Mouse (Mus musculus): ENCODE measurements around the gene Msmp. TPM values are rescaled to one million over a fixed set of nuclear protein-coding genes. Genes with fewer than 3 reads are reported as not detected.

Gene Msmp
- polyA plus RNA-seq, 1 experiment from 2014 or later = 1.5 TPM

- Histone ChIP-seq H3K36me3 (peaks cover 14% of the 10 kb centered on the region), H3K27me3 (no peaks in the 10 kb centered on the region), H3K4me3 (no peak overlapping the region), H3K4me2 (no peak overlapping the region), H3K9ac (no peak overlapping the region), H3K9me3 (no peaks in the 10 kb centered on the region), H3K27ac (no peak overlapping the region), H3K4me1 (no peaks in the 10 kb centered on the region)
- 41% methylated on average over 7 of the region's 7 CpGs for WGBS
- no peak for ATAC-seq (ENCODE audit: borderline replicate concordance, extremely low read depth, low FRiP score, low TSS enrichment)
These were observed 3.4 kb upstream of the Msmp start for GRCm38 (mm10) chr4:43587681-43588080.

GRCm38 (mm10) chr4:43586411-43586810 lies 2.1 kb upstream of the Msmp start:
- ATAC-seq (ENCODE audit: borderline replicate concordance, extremely low read depth, low FRiP score, low TSS enrichment) = no peak
- Histone ChIP-seq H3K4me2 (no peak overlapping the region), H3K27me3 (no peaks in the 10 kb centered on the region), H3K4me3 (no peak overlapping the region), H3K9ac (no peak overlapping the region), H3K36me3 (peaks cover 26% of the 10 kb centered on the region), H3K9me3 (no peaks in the 10 kb centered on the region), H3K27ac (no peak overlapping the region), H3K4me1 (no peaks in the 10 kb centered on the region)
- WGBS = 71% methylated on average over 8 of the region's 8 CpGs

- no peak overlapping the region for H3K9ac ChIP-seq
- no peak overlapping the region for H3K4me3 ChIP-seq
- no peaks in the 10 kb centered on the region for H3K4me1 ChIP-seq
- H3K27ac ChIP-seq = no peak overlapping the region
- WGBS = 28% methylated on average over 10 of the region's 10 CpGs
- no peak overlapping the region for H3K4me2 ChIP-seq
- no peaks in the 10 kb centered on the region for H3K9me3 ChIP-seq
- peaks cover 34% of the 10 kb centered on the region for H3K36me3 ChIP-seq
- no peaks in the 10 kb centered on the region for H3K27me3 ChIP-seq
- no peak for ATAC-seq (ENCODE audit: borderline replicate concordance, extremely low read depth, low FRiP score, low TSS enrichment)
These were observed 1.4 kb upstream of the Msmp start for GRCm38 (mm10) chr4:43585682-43586081.

GRCm38 (mm10) chr4:43583421-43583820 lies 873 bp downstream of the Msmp start:
- Histone ChIP-seq H3K4me2 (no peak overlapping the region), H3K27ac (no peak overlapping the region), H3K4me1 (peaks cover 11% of the 10 kb centered on the region), H3K9me3 (no peaks in the 10 kb centered on the region), H3K27me3 (no peaks in the 10 kb centered on the region), H3K36me3 (peaks cover 36% of the 10 kb centered on the region), H3K4me3 (no peak overlapping the region), H3K9ac (no peak overlapping the region)
- no peak for ATAC-seq (ENCODE audit: borderline replicate concordance, extremely low read depth, low FRiP score, low TSS enrichment)
- 61% methylated on average over 7 of the region's 7 CpGs for WGBS

- Histone ChIP-seq H3K27ac (no peak overlapping the region), H3K9me3 (no peaks in the 10 kb centered on the region), H3K4me3 (no peak overlapping the region), H3K9ac (no peak overlapping the region), H3K36me3 (peaks cover 36% of the 10 kb centered on the region), H3K4me1 (peaks cover 19% of the 10 kb centered on the region), H3K4me2 (no peak overlapping the region), H3K27me3 (no peaks in the 10 kb centered on the region)
- WGBS = 88% methylated on average over 5 of the region's 5 CpGs
- no peak for ATAC-seq (ENCODE audit: borderline replicate concordance, extremely low read depth, low FRiP score, low TSS enrichment)
These were observed 2.1 kb downstream of the Msmp start for GRCm38 (mm10) chr4:43582241-43582640.

- H3K9me3 ChIP-seq = no peaks in the 10 kb centered on the region
- H3K9ac ChIP-seq = no peak overlapping the region
- peaks cover 36% of the 10 kb centered on the region for H3K36me3 ChIP-seq
- WGBS = 94% methylated on average over 12 of the region's 12 CpGs
- ATAC-seq (ENCODE audit: borderline replicate concordance, extremely low read depth, low FRiP score, low TSS enrichment) = no peak
- no peak overlapping the region for H3K4me2 ChIP-seq
- peaks cover 28% of the 10 kb centered on the region for H3K4me1 ChIP-seq
- no peaks in the 10 kb centered on the region for H3K27me3 ChIP-seq
- H3K27ac ChIP-seq = no peak overlapping the region
- no peak overlapping the region for H3K4me3 ChIP-seq
These were observed 2.9 kb downstream of the Msmp start for GRCm38 (mm10) chr4:43581381-43581780.

- peaks cover 36% of the 10 kb centered on the region for H3K36me3 ChIP-seq
These were observed 3.6 kb downstream of the Msmp start for GRCm38 (mm10) chr4:43580721-43581120.

GRCm38 (mm10) chr4:43579731-43580130 lies 4.6 kb downstream of the Msmp start:
- H3K4me3 ChIP-seq = peak overlapping the region; percentile 95
- H3K27ac ChIP-seq = no peak overlapping the region
- no peaks in the 10 kb centered on the region for H3K9me3 ChIP-seq
- H3K27me3 ChIP-seq = no peaks in the 10 kb centered on the region
- peak overlapping the region; percentile 93 for H3K4me2 ChIP-seq
- WGBS = 72% methylated on average over 6 of the region's 6 CpGs
- ATAC-seq (ENCODE audit: borderline replicate concordance, extremely low read depth, low FRiP score, low TSS enrichment) = no peak
- peaks cover 38% of the 10 kb centered on the region for H3K4me1 ChIP-seq
- peaks cover 36% of the 10 kb centered on the region for H3K36me3 ChIP-seq
- H3K9ac ChIP-seq = peak overlapping the region; percentile 84

More at GRCm38 (mm10) chr4:43580721-43581120, 3.6 kb downstream of the Msmp start:
- Histone ChIP-seq H3K4me3 (no peak overlapping the region), H3K27ac (no peak overlapping the region), H3K27me3 (no peaks in the 10 kb centered on the region), H3K4me1 (peaks cover 33% of the 10 kb centered on the region), H3K4me2 (no peak overlapping the region), H3K9ac (no peak overlapping the region), H3K9me3 (no peaks in the 10 kb centered on the region)
- 95% methylated on average over 5 of the region's 5 CpGs for WGBS
- no peak for ATAC-seq (ENCODE audit: borderline replicate concordance, extremely low read depth, low FRiP score, low TSS enrichment)

- ATAC-seq (ENCODE audit: borderline replicate concordance, extremely low read depth, low FRiP score, low TSS enrichment) = no peak
- Histone ChIP-seq H3K9ac (peak overlapping the region; percentile 84), H3K4me1 (peaks cover 38% of the 10 kb centered on the region), H3K27ac (peak overlapping the region; percentile 89), H3K36me3 (peaks cover 36% of the 10 kb centered on the region), H3K4me2 (peak overlapping the region; percentile 93), H3K4me3 (peak overlapping the region; percentile 95), H3K9me3 (no peaks in the 10 kb centered on the region), H3K27me3 (no peaks in the 10 kb centered on the region)
- 3% methylated on average over 10 of the region's 10 CpGs for WGBS
These were observed 5.0 kb downstream of the Msmp start for GRCm38 (mm10) chr4:43579256-43579655.

- Histone ChIP-seq H3K27ac (peak within 1 kb of the TSS; percentile 89), H3K27me3 (no peaks in the 10 kb centered on the region), H3K4me1 (peaks cover 38% of the 10 kb centered on the region), H3K9me3 (no peaks in the 10 kb centered on the region), H3K4me3 (peak within 1 kb of the TSS; percentile 95), H3K4me2 (peak within 1 kb of the TSS; percentile 93), H3K9ac (peak within 1 kb of the TSS; percentile 84), H3K36me3 (peaks cover 37% of the 10 kb centered on the region)
- peak; percentile 96 for ATAC-seq (ENCODE audit: borderline replicate concordance, extremely low read depth, low FRiP score, low TSS enrichment)
- under 1% methylated on average over 70 of the region's 76 CpGs for WGBS
These were observed 5.7 kb downstream of the Msmp start, which contains the start of the genes Rgp1 and Gba2 for GRCm38 (mm10) chr4:43578376-43579204. TSS of gene Rgp1 (plus strand) at chr4:43578715. TSS of gene Gba2 (minus strand) at chr4:43578873.

GRCm38 (mm10) chr4:43577237-43577881 lies 6.9 kb downstream of the Msmp start:
- H3K27me3 ChIP-seq = no peaks in the 10 kb centered on the region
- peaks cover 34% of the 10 kb centered on the region for H3K36me3 ChIP-seq
- ATAC-seq (ENCODE audit: borderline replicate concordance, extremely low read depth, low FRiP score, low TSS enrichment) = no peak
- peaks cover 38% of the 10 kb centered on the region for H3K4me1 ChIP-seq
- peak overlapping the region; percentile 84 for H3K9ac ChIP-seq
- no peaks in the 10 kb centered on the region for H3K9me3 ChIP-seq
- peak overlapping the region; percentile 95 for H3K4me3 ChIP-seq
- H3K4me2 ChIP-seq = peak overlapping the region; percentile 93
- H3K27ac ChIP-seq = no peak overlapping the region
- 34% methylated on average over 8 of the region's 8 CpGs for WGBS

- Histone ChIP-seq H3K27me3 (no peaks in the 10 kb centered on the region), H3K9me3 (no peaks in the 10 kb centered on the region), H3K4me3 (no peak overlapping the region), H3K27ac (no peak overlapping the region), H3K9ac (no peak overlapping the region), H3K4me2 (peak overlapping the region; percentile 7; the same call in 1 of the 2 replicates), H3K4me1 (peaks cover 38% of the 10 kb centered on the region), H3K36me3 (peaks cover 29% of the 10 kb centered on the region)
- no peak for ATAC-seq (ENCODE audit: borderline replicate concordance, extremely low read depth, low FRiP score, low TSS enrichment)
- 65% methylated on average over 2 of the region's 2 CpGs for WGBS
These were observed 8.9 kb downstream of the Msmp start for GRCm38 (mm10) chr4:43575356-43575755.

All from lung, embryonic 15.5 days (tissue).